Mouse (Mus musculus) kidney, embryonic 15.5 days (tissue): ENCODE results near the gene Rpp40. TPM values are rescaled to one million over a fixed set of nuclear protein-coding genes. Genes with fewer than 3 reads are reported as not detected.
A peak's percentile ranks its signal among the peaks of the same experiment; 100 is the strongest.

Source experiments
- ATAC-seq: fragments of 200-750 bp; cut with Nextera tagmentation; replicated peaks from 2 replicates; pipeline ENCODE4 v1.8.0; 2017; ENCODE audit warnings: moderate TSS enrichment; ENCODE audit not compliant: low FRiP score
- H3K27ac ChIP-seq: fragments of 300-500 bp; sonication (generic); 2 replicates; pipeline ENCODE4 v1.5.1; 2015; ENCODE audit warnings: mild to moderate bottlenecking, inconsistent platforms
- H3K27me3 ChIP-seq: fragments of 300-500 bp; sonication (generic); 2 replicates; pipeline ENCODE4 v1.6.1; 2015; ENCODE audit warnings: inconsistent platforms
- H3K36me3 ChIP-seq: fragments of 300-500 bp; sonication (generic); 2 replicates; pipeline ENCODE4 v1.6.1; 2015; ENCODE audit warnings: inconsistent platforms
- H3K4me1 ChIP-seq: fragments of 300-500 bp; sonication (generic); 2 replicates; pipeline ENCODE4 v1.6.1; 2015; ENCODE audit warnings: inconsistent platforms
- H3K4me2 ChIP-seq: fragments of 300-500 bp; sonication (generic); 2 replicates; pipeline ENCODE4 v1.6.1; 2015; ENCODE audit warnings: moderate library complexity, mild to moderate bottlenecking, inconsistent platforms
- H3K4me3 ChIP-seq: fragments of 300-500 bp; sonication (generic); replicated peaks from 2 replicates; pipeline ENCODE4 v1.5.1; 2015; ENCODE audit warnings: mild to moderate bottlenecking, inconsistent platforms
- H3K9ac ChIP-seq: fragments of 300-500 bp; sonication (generic); 2 replicates; pipeline ENCODE4 v1.6.1; 2015; ENCODE audit warnings: mild to moderate bottlenecking, inconsistent platforms
- H3K9me3 ChIP-seq: fragments of 300-500 bp; sonication (generic); replicated peaks from 2 replicates; pipeline ENCODE4 v1.6.1; 2016; ENCODE audit warnings: inconsistent platforms
- WGBS: fragments of 180-500 bp; shearing (Covaris S2); methylation state at CpG from one replicate; pipeline ENCODE4 v1.1.7; 2015; ENCODE audit warnings: mixed read lengths; 5-methylcytosine and 5-hydroxymethylcytosine counted together
- polyA plus RNA-seq: library from polyadenylated mRNA; unstranded; fragments of >200 nt; fragmentation: Nextera tagmentation; extraction: Ambion mirVana; gene quantifications from 2 replicates; pipeline ENCODE4 v1.2.1, GENCODE M21; 2015

Gene Rpp40
- polyA plus RNA-seq, 1 experiment from 2014 or later: 17.2 TPM

DNA sequence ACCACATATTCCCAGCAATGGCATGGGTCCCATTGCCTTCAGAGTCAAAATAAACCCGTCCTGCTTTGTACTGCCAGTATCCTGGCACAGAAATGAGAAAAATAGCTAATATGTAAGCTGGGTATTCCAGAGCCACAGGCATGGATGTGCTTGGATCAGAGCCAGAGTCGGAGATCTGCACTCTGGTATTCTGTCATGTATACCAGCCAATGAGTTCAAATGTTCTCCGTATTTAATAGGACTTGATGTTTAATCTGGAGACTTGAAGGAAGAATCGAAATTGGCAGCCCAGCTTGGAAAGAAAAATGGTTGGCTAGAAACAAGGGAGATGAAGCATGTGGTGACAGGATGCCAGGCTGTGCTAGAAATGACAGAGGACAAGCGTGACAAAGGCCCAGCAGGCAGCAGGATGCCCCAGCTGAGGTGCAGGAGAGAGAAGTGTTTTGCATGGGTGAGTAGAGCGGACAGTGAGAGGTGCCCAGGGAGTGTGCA is 25.6 kb downstream of the Rpp40 start:
- WGBS: 79% methylated on average over 6 of the region's 6 CpGs
- Histone ChIP-seq H3K4me3 (no peak overlapping the region), H3K27me3 (no peaks in the 10 kb centered on the region), H3K36me3 (no peaks in the 10 kb centered on the region), H3K4me1 (peaks cover 3% of the 10 kb centered on the region; the same call in 1 of the 2 replicates), H3K9me3 (no peaks in the 10 kb centered on the region), H3K4me2 (no peak overlapping the region), H3K27ac (no peak overlapping the region), H3K9ac (no peak overlapping the region)
- ATAC-seq: no peak

DNA sequence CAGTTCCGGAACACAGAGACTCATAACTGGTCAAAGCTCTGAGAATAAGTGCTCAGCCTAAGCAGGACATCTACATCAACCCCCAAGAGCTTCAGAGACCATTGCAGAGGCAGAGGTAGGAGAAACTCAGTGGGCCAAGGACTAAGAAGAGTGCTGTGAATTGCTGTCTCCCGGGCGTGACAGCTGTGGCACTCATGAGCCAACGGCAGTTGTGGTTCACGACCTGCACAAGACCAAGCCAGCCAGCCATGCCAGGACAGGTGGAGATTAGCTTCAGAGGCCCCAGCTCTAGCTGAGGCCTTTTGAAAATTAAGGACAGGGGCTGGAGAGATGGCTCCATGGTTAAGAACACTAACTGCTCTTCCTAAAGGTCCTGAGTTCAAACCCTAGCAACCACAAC is 26.6 kb downstream of the Rpp40 start:
- Histone ChIP-seq H3K4me2 (no peak overlapping the region), H3K36me3 (no peaks in the 10 kb centered on the region), H3K9me3 (no peaks in the 10 kb centered on the region), H3K27me3 (no peaks in the 10 kb centered on the region), H3K4me3 (no peak overlapping the region), H3K27ac (no peak overlapping the region), H3K9ac (no peak overlapping the region), H3K4me1 (peaks cover 3% of the 10 kb centered on the region; the same call in 1 of the 2 replicates)
- WGBS: 86% methylated on average over 5 of the region's 5 CpGs
- no peak for ATAC-seq

DNA sequence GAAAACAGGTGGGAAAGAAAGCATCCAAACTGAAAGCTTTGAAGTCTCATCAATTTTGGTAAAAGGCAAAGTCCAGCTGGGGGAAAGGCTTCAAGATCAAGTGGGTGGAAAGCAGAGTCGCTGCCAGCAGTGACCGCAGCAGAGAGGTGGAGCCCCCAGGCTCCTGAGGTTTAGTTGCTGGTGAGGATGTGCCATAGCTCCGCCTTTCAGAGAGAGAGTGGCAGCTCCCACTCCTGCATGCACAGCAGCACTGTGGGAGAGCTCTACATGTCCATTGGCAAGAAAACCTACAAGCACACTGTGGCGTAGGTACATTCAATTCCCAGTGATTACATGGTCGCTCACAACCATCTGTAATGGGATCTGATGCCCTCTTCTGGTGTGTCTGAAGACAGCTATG is 27.1 kb downstream of the Rpp40 start:
- no peak overlapping the region for H3K27ac ChIP-seq
- 0 out of 2 replicates have a peak, but pooled peaks have one; percentile 49 for ATAC-seq
- H3K4me3 ChIP-seq: no peak overlapping the region
- peaks cover 2% of the 10 kb centered on the region; the same call in 1 of the 2 replicates for H3K36me3 ChIP-seq
- no peak overlapping the region for H3K9ac ChIP-seq
- no peaks in the 10 kb centered on the region for H3K9me3 ChIP-seq
- no peak overlapping the region for H3K4me2 ChIP-seq
- H3K27me3 ChIP-seq: no peaks in the 10 kb centered on the region
- 42% methylated on average over 5 of the region's 5 CpGs for WGBS
- H3K4me1 ChIP-seq: peaks cover 3% of the 10 kb centered on the region; the same call in 1 of the 2 replicates

DNA sequence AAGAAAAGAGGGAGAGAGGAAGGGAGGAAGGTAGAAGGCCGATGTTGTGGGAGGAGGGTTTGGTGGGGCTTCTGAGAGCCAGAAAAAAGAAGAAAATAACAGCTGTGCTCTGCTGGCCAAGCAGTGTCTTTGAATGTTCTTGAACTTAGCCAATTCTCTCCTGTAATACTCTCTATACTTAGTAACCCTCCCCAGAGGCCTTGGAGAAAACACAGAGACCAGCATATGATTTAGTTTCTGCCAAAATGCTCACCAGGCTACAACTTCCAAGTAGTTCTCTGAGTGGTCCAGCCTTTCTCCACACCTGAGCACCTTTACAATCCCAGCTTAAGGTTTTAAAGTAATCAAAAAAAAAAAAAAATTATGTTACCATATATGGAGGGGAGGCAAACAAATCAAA is 27.9 kb downstream of the Rpp40 start:
- no peak overlapping the region for H3K4me3 ChIP-seq
- H3K27me3 ChIP-seq: no peaks in the 10 kb centered on the region
- H3K4me2 ChIP-seq: no peak overlapping the region
- H3K4me1 ChIP-seq: peaks cover 3% of the 10 kb centered on the region; the same call in 1 of the 2 replicates
- no peaks in the 10 kb centered on the region for H3K9me3 ChIP-seq
- H3K27ac ChIP-seq: no peak overlapping the region
- 61% methylated on average over 1 of the region's 1 CpGs for WGBS
- H3K9ac ChIP-seq: no peak overlapping the region
- H3K36me3 ChIP-seq: peaks cover 8% of the 10 kb centered on the region; the same call in 1 of the 2 replicates
- ATAC-seq: no peak

DNA sequence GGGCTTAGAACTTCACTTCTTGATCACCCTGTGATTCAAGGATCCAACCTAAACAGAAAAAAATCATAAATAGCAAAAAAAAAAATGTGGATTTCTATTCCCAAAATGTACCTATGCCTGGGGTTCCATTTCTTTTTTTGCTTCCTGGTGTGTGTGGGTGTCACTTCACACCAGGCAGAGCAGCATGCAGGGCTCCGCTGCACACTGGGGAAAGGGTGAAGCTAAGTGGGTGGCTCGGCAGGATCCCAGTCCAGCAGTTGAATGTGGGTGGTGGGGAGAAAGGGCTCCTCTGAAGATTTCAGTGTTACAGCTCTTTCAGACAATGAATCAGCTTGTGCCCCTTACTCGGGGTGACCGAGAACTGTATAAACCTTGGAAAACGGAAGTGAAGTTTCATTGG is 30.8 kb downstream of the Rpp40 start:
- 82% methylated on average over 5 of the region's 5 CpGs for WGBS
- Histone ChIP-seq H3K9me3 (no peaks in the 10 kb centered on the region), H3K27ac (no peak overlapping the region), H3K27me3 (no peaks in the 10 kb centered on the region), H3K9ac (no peak overlapping the region), H3K4me3 (no peak overlapping the region), H3K36me3 (peaks cover 14% of the 10 kb centered on the region; the same call in 1 of the 2 replicates), H3K4me2 (no peak overlapping the region), H3K4me1 (peaks cover 3% of the 10 kb centered on the region; the same call in 1 of the 2 replicates)
- ATAC-seq: no peak

DNA sequence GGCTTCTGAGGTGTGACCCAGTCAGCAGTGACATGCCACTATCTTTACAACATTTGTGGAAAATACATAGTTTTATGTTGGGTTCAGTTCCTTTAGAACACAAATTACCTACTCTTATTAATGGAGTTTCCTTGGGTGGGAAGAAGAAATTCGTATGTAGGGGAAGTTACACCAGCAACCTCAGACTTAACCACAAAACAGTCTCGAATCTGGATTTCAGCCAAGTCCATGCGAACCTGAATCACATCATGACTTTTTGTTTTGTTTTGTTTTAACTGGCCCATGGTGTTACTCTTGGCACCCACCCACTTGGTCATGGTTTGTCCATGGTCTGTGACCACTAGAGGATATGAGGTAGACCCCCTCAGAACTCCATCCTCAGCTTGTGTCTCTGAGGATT is 35.1 kb downstream of the Rpp40 start:
- H3K36me3 ChIP-seq: peaks cover 23% of the 10 kb centered on the region; the same call in 1 of the 2 replicates
- no peak for ATAC-seq
- H3K4me3 ChIP-seq: no peak overlapping the region
- no peaks in the 10 kb centered on the region for H3K4me1 ChIP-seq
- no peak overlapping the region for H3K27ac ChIP-seq
- no peak overlapping the region for H3K9ac ChIP-seq
- no peak overlapping the region for H3K4me2 ChIP-seq
- H3K27me3 ChIP-seq: no peaks in the 10 kb centered on the region
- WGBS: 74% methylated on average over 3 of the region's 3 CpGs
- no peaks in the 10 kb centered on the region for H3K9me3 ChIP-seq

DNA sequence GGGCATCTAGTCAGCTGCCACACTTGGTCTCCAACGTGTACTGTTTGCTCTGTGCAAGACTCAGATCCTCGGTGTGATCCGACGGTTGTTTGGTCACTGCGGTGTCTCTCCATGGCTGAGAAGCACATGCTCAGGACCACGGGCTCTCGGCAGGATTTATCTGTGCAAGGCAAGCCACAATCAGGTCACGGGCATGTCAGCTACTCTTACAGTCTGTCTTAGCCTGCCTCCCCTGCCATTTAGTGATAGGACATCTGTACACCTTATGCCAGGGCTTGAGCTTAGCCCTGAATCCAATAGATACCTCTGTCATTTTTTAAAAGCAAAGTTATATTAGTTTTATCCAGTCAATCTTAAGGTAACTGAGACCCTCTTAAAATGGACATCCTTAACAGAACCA is 35.5 kb downstream of the Rpp40 start:
- Histone ChIP-seq H3K27ac (no peak overlapping the region), H3K4me1 (no peaks in the 10 kb centered on the region), H3K4me3 (no peak overlapping the region), H3K9ac (no peak overlapping the region), H3K27me3 (no peaks in the 10 kb centered on the region), H3K4me2 (no peak overlapping the region), H3K36me3 (peaks cover 28% of the 10 kb centered on the region), H3K9me3 (no peaks in the 10 kb centered on the region)
- 93% methylated on average over 8 of the region's 8 CpGs for WGBS
- no peak for ATAC-seq

DNA sequence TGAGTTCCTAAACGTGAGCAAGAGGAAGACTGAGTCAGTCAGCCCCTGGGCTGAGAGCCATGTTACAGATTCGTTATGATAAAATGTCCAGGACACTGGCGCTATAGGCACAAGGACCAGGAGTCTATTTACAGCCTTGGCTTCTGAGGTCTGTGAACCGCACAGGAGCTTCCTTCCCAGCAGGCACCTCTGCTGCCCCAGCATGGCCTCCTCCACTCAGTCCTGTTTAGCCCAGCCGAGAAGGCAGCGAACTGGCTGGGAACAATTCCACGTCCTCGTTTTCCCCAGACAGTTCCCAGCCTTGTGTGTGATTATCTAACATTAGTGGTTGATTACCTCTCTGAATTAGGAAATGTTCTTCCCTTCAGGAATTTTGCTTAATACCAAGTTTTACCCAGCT is 45.2 kb downstream of the Rpp40 start:
- H3K4me3 ChIP-seq: no peak overlapping the region
- WGBS: 75% methylated on average over 8 of the region's 8 CpGs
- no peak overlapping the region for H3K27ac ChIP-seq
- no peaks in the 10 kb centered on the region for H3K27me3 ChIP-seq
- H3K36me3 ChIP-seq: peaks cover 48% of the 10 kb centered on the region
- H3K4me2 ChIP-seq: no peak overlapping the region
- H3K4me1 ChIP-seq: no peaks in the 10 kb centered on the region
- ATAC-seq: no peak
- H3K9me3 ChIP-seq: no peaks in the 10 kb centered on the region
- no peak overlapping the region for H3K9ac ChIP-seq

DNA sequence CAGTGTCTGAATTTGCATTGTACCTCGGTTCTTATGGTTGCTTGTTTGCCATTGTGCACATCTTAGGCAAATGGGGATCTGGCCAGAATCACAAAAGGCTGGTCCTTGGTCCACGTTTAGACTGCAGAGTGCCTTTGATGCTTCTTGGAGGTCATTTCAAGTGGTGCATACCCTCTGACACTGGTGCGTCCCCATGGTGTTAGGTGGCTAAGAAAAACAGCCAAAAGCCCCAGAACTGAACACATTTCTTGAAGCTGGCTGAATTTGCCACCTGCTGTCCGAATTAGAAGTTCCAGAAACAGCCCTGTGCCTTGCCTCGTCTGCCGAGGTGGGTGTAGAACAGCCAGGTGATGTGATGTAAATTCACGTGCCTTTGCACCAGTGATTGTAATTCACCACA is 48.7 kb downstream of the Rpp40 start:
- Histone ChIP-seq H3K9me3 (no peaks in the 10 kb centered on the region), H3K4me3 (no peak overlapping the region)

DNA sequence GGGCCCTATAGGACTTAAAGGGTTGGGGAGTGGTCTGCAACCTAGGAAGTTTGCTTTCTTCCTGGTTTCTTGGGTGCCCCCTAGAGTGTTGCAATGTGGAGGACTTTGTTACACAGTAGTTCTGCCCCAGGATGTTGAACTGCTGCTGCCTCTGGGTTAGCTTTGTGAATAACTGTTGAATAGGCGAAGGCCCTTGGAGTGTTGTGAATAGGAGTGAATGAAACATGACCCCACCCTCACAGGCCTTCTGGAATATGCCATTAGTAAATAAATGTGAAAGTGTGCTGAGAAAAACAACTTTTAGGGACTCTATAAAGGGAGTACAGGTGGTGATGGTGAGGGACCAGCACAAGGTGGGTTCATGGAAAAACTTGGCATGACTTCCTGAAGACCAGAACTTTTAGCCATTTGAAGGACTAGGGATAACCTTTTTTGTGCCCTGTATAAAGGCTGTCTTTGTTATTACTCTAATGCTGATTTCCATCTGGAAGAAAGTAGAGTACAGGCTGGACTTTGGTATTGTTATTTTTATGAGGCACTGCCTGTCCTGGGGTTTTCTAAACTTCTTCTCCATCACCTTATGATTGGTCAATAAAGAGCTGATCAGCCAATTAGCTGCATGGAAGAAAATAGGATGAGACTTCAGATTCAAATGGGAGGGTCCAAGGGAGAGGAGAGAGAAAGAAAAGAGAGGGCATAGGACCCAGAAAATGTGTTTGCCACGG is 53.1 kb downstream of the Rpp40 start:
- no peaks in the 10 kb centered on the region for H3K9me3 ChIP-seq
- H3K4me1 ChIP-seq: peaks cover 6% of the 10 kb centered on the region
- H3K9ac ChIP-seq: no peak overlapping the region
- no peak overlapping the region for H3K4me2 ChIP-seq
- no peak overlapping the region for H3K27ac ChIP-seq
- H3K36me3 ChIP-seq: 0 out of 2 replicates have a peak, but pooled peaks cover 5% of the 10 kb centered on the region
- ATAC-seq: no peak
- H3K27me3 ChIP-seq: no peaks in the 10 kb centered on the region
- H3K4me3 ChIP-seq: no peak overlapping the region
- 88% methylated on average over 2 of the region's 2 CpGs for WGBS

More for the DNA sequence above, 48.7 kb downstream of the Rpp40 start:
- Histone ChIP-seq H3K27me3 (no peaks in the 10 kb centered on the region), H3K27ac (no peak overlapping the region), H3K9ac (no peak overlapping the region), H3K4me2 (no peak overlapping the region), H3K4me1 (no peaks in the 10 kb centered on the region), H3K36me3 (peaks cover 16% of the 10 kb centered on the region; the same call in 1 of the 2 replicates)
- no peak for ATAC-seq
- WGBS: 80% methylated on average over 7 of the region's 7 CpGs

DNA sequence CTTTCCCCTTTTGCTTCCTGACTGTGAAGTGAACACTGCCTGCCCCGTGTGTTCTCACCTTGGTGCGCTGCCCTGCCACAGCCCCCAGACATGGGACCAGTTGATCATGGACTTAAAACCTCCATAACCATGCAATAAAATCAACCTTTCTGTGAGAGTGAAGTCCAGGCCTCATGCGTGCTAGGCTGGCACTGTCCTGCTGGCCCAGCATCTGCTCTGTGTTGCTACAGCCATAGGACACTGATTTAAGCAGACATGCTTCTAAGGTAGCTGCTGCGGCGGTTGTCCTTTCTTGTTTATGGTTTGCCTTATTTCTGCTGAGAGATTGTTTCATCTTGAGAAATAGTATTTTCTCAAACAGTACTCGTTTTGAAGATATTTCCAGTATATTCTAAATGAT is 54.6 kb downstream of the Rpp40 start:
- Histone ChIP-seq H3K36me3 (no peaks in the 10 kb centered on the region), H3K4me2 (no peak overlapping the region), H3K4me3 (no peak overlapping the region), H3K9me3 (no peaks in the 10 kb centered on the region), H3K9ac (no peak overlapping the region), H3K4me1 (peaks cover 6% of the 10 kb centered on the region), H3K27me3 (no peaks in the 10 kb centered on the region), H3K27ac (no peak overlapping the region)
- WGBS: 92% methylated on average over 6 of the region's 6 CpGs
- ATAC-seq: no peak

DNA sequence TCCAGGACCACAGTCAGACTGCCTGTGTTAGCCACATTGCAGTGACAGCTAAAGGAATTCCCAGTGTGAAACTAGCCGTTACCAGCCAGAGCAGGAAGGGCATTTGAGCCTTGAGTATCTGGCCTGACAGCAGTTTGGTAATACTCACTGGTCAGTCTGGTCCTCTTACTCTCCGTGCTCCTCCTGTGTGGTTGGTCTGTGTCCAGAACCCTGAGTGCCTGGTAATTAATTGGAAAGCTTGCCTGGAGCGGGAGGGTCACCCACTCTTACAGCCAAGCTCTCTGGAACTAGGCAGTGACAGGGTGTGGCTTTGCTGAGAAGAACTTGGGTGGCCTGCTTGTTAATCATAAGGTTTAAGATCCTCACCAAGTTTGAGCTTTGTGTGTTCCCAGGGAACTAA is 57.5 kb downstream of the Rpp40 start:
- H3K36me3 ChIP-seq: no peaks in the 10 kb centered on the region
- no peak; the same call in 1 of the 2 replicates for ATAC-seq
- no peak overlapping the region for H3K4me2 ChIP-seq
- H3K9me3 ChIP-seq: no peaks in the 10 kb centered on the region
- no peak overlapping the region for H3K27ac ChIP-seq
- H3K4me3 ChIP-seq: no peak overlapping the region
- H3K9ac ChIP-seq: no peak overlapping the region
- 47% methylated on average over 3 of the region's 3 CpGs for WGBS
- H3K4me1 ChIP-seq: peaks cover 6% of the 10 kb centered on the region
- no peaks in the 10 kb centered on the region for H3K27me3 ChIP-seq
